Mouse (Mus musculus) erythroblast, embryonic 14.5 days (primary cell): ENCODE results near the gene Slc22a16.

Source experiments
- GATA1 ChIP-seq: IDR thresholded peaks from 2 replicates; pipeline ENCODE4 v1.6.1; 2012; ENCODE audit warnings: low read length, inconsistent platforms, mixed read lengths
- TAL1 ChIP-seq: IDR thresholded peaks from 3 replicates; pipeline ENCODE4 v1.6.1; 2012; ENCODE audit warnings: low read length, inconsistent platforms, mixed read lengths

- TF ChIP-seq GATA1 (no peak), TAL1 (no peak)
Measured at GRCm38 (mm10) chr10:40617973-40618372, 47.8 kb downstream of the Slc22a16 start.
